Mouse (Mus musculus): ENCODE results near the gene Zfp870.

Gene Zfp870

GRCm38 (mm10) chr17:32891239-32892180, at the start of gene Zfp870:
Zfp870 (minus strand) TSS chr17:32891642.
- peak; percentile 96 for DNase-seq (ENCODE audit: extremely low spot score)

DNA sequence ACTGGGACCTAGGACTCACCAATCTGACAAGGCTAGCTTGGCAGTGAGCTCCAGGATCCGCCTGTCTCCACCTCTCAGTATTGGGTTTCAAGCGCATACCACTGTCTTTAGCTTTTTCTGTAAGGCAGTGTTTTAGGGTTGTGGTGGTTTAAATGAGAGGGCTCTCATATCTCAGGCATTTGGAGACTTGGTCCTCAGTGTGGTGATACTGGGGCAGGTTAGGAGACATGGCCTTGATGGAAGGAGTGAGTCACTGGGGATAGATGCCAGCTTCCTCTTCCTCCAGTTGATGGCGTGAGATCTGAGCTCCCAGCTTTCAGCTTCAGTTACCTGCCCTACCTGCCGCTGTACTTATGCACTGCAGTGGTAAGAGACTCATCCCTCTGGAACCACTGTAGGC, 48.4 kb upstream of the Zfp870 start:
- no peak for DNase-seq (ENCODE audit: extremely low spot score)

- no peak for DNase-seq (ENCODE audit: extremely low spot score)
Observed at GRCm38 (mm10) chr17:32927803-32928202, 36.4 kb upstream of the Zfp870 start.

- DNase-seq (ENCODE audit: extremely low spot score): peak; percentile 82
Observed at GRCm38 (mm10) chr17:32924658-32925312, 33.3 kb upstream of the Zfp870 start.

- no peak for DNase-seq (ENCODE audit: extremely low spot score)
Observed at GRCm38 (mm10) chr17:32923681-32924080, 32.2 kb upstream of the Zfp870 start.

DNA sequence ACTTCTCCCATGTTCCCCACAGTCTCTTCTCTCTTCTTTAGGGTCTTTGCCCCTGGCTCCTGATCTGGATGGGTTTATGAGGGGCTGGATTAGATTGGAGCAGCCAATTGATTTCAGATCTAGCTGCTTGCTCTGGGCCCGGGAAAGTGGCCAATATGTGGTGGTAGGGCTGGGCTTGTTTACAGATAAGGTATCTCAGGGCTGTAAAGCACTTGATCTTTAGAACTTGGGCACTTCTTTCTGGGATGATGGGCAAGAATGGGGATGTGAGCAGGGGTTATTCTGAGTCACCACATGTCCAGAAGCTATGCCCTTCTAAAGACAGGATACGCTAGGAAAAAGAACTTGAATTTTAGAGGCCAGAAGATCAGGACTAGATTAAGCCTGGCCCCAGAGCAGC, 27.7 kb upstream of the Zfp870 start:
- no peak for DNase-seq (ENCODE audit: extremely low spot score)

DNA sequence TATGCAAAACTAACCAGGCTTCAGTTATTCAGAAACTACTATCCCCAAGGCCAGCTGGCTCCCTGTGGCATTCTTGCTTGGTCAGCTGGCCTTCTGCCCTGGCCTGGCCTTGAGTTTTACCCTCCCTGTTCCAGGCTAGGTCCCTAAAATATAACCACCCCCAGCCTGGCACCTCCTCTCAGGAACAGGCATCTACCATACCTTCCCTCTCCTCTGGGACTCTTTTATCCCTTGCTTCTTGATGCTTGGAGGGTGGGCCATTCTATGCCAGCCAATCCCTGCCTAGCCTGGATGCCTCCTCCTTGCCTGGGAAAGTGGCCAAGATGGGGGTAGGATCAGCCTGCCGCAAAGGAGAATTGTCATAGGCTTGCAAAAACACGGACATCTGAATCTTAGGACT, 25.7 kb upstream of the Zfp870 start, which contains the start of gene Cyp4f14:
TSS of gene Cyp4f14 (minus strand) at position 212 of the 400 bp plus-strand sequence.
- DNase-seq (ENCODE audit: extremely low spot score): no peak

DNA sequence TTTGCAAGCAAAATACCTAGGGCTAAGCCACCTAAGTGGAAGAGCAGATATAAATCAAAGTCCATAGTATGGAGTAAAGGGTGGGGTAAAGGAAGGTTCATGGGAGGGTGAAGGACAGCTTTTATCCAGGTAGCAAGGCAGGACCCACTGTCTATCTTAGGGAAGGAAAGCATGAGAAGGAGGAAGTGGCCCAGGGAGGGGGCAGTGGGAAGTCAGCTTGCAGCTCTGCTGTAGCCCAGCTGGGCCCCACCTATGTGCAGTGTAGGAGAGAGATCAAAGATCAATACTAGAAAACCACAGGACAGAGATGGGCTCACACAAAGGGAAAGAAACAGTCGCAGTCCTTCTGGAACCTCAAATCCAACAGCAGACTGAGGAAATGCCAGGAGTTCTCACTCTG, 24.6 kb upstream of the Zfp870 start:
- DNase-seq (ENCODE audit: extremely low spot score): no peak

GRCm38 (mm10) chr17:32906172-32906571, 14.7 kb upstream of the Zfp870 start:
- DNase-seq (ENCODE audit: extremely low spot score): no peak

GRCm38 (mm10) chr17:32905239-32905638, 13.8 kb upstream of the Zfp870 start:
- DNase-seq (ENCODE audit: extremely low spot score): peak; percentile 39

DNA sequence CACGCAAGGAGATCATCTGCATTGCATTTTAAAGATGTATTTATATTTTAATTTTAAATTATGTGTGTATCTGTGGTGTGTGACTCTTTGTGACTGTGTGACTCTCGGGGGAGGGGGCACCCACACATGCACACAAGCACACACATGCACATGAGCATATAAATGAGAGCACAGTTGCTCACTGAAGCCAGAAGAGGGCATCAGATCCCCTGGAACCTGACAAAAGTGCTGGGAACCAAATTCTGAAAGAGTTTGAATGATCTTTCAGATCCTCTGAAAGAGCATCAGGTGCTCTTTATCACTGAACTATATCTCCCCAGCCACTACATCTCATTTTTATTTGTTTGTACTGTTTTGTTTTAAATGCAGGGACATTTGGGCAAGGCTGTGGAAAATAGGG, 13.0 kb upstream of the Zfp870 start:
- DNase-seq (ENCODE audit: extremely low spot score): no peak

DNA sequence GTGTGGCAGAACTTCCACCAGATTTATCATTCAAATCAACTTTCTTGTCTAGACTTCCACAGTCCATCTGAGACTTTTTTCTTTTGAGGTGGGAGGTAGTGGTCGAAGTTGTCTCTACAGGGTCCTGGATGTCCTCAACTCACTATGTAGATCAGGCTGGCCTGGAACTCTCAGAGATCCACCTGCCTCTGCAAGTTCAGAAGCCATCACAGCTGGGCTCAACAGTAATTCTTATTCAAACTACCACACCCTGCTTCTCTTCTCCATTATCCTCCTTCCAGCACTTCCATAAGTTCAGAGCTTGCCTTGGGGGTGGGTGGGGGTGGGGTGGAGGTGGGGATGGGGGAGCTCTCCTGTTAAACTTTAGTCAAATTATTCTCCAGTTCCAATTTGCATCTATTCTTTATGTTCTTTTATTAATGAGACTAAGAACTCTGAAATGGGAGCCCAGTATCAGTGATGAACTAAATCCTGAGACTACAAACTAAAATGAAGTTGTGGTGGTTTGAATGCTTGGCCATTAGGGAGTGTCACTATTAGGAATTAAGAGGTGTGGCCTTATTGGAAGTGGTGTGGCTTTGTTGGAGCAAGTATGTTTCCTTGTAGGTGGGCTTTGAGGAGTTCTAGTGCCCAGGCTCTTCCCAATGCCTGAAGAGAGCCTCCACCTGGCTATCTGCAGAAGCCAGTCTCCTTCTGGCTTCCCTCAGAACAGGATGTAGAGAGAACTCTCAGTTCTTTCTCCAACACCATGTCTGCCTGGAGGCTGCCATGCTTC, 10.5 kb upstream of the Zfp870 start:
- no peak for DNase-seq (ENCODE audit: extremely low spot score)

- no peak for DNase-seq (ENCODE audit: extremely low spot score)
Observed at GRCm38 (mm10) chr17:32895421-32895820, 4.0 kb upstream of the Zfp870 start.

GRCm38 (mm10) chr17:32893901-32894300, 2.5 kb upstream of the Zfp870 start:
- DNase-seq (ENCODE audit: extremely low spot score): no peak

- no peak for DNase-seq (ENCODE audit: extremely low spot score)
Observed at GRCm38 (mm10) chr17:32890852-32891238, 597 bp downstream of the Zfp870 start.

DNA sequence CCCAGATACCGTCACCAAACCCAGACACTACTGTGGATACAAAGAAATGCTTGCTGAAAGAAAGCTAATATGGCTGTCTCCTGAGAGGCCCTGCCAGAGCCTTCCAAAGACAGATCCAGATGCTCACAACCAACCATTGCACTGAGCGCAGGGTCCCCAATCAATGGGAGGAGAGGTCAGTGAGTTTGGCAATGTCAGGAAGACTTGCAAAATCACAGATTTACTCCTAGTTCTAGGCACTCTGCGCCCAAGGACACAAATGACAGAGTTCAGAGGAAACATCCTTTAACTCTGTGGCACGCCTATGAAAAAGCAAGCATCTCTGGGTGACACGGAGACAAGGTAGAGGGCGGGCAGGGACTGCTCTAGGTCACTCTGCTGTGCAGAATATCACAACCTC, 1.8 kb downstream of the Zfp870 start:
- DNase-seq (ENCODE audit: extremely low spot score): no peak

GRCm38 (mm10) chr17:32880320-32881218, 10.9 kb downstream of the Zfp870 start:
- no peak for DNase-seq (ENCODE audit: extremely low spot score)

DNA sequence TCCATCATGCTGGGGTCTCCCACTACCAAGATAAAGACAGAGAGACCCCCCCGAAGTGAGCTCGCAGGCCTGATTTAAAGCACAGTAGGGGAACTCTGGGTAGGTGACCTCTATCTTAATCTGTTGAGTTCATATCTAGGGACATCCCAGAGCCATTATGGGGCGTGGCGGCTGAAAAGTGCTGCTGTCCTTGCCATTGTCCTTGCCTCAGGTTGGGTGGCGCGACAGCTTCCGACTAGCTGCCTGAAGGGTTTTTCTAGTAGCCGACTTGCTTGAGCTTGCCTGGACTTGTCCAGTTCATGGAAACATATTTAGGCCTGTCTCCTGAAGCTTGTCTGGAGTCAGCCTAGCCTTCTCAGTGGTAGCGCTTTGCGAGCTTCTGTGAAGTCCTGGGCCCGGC, 12.7 kb downstream of the Zfp870 start:
- no peak for DNase-seq (ENCODE audit: extremely low spot score)

- DNase-seq (ENCODE audit: extremely low spot score): no peak
Observed at GRCm38 (mm10) chr17:32877471-32878171, 13.8 kb downstream of the Zfp870 start.

GRCm38 (mm10) chr17:32872696-32873095, 18.7 kb downstream of the Zfp870 start:
- DNase-seq (ENCODE audit: extremely low spot score): no peak

- DNase-seq (ENCODE audit: extremely low spot score): no peak
Observed at GRCm38 (mm10) chr17:32872091-32872490, 19.4 kb downstream of the Zfp870 start.

Measured in embryo, embryonic 9.5 days (tissue).